Mouse (Mus musculus): ENCODE results near the gene Nrxn1. TPM values are rescaled to one million over a fixed set of nuclear protein-coding genes. Genes with fewer than 3 reads are reported as not detected.

Nrxn1 gene
- polyA plus RNA-seq, 1 experiment: 0.56 TPM

GRCm38 (mm10) chr17:90812485-90812884, 280.4 kb downstream of the Nrxn1 start:
- H3K4me1 ChIP-seq (ENCODE audit: control insufficient read depth, insufficient read depth, low read length): no peaks in the 10 kb centered on the region
- DNase-seq: no peak
- 96% methylated on average over 2 of the region's 2 CpGs for WGBS
- no peak overlapping the region for H3K27ac ChIP-seq (ENCODE audit: insufficient read depth, low read depth, low read length)
- H3K4me3 ChIP-seq (ENCODE audit: insufficient read depth, low read depth, low read length): no peak overlapping the region
- no peaks in the 10 kb centered on the region for H3K27me3 ChIP-seq (replicated peaks; ENCODE audit: control insufficient read depth, insufficient read depth, low read length)
- no peaks in the 10 kb centered on the region for H3K36me3 ChIP-seq (ENCODE audit: control insufficient read depth, insufficient read depth, low read length)
- TF ChIP-seq POLR2A (IDR thresholded peaks at IDR 0.05; ENCODE audit: low read depth, low read length): no peak
- no peak for TF ChIP-seq CTCF (conservative IDR thresholded peaks at IDR 0.05; ENCODE audit: insufficient read depth, insufficient read length, low read depth, low read length)

GRCm38 (mm10) chr17:90809197-90810163, 283.4 kb downstream of the Nrxn1 start:
- H3K4me3 ChIP-seq (ENCODE audit: insufficient read depth, low read depth, low read length): no peak overlapping the region
- no peaks in the 10 kb centered on the region for H3K4me1 ChIP-seq (ENCODE audit: control insufficient read depth, insufficient read depth, low read length)
- peak; percentile 67 for DNase-seq
- TF ChIP-seq CTCF (conservative IDR thresholded peaks at IDR 0.05; ENCODE audit: insufficient read depth, insufficient read length, low read depth, low read length) (peak; percentile 38; the same call in 1 of the 2 replicates), POLR2A (IDR thresholded peaks at IDR 0.05; ENCODE audit: low read depth, low read length) (no peak)
- H3K27me3 ChIP-seq (replicated peaks; ENCODE audit: control insufficient read depth, insufficient read depth, low read length): no peaks in the 10 kb centered on the region
- WGBS: 52% methylated on average over 8 of the region's 8 CpGs
- H3K36me3 ChIP-seq (ENCODE audit: control insufficient read depth, insufficient read depth, low read length): no peaks in the 10 kb centered on the region
- no peak overlapping the region for H3K27ac ChIP-seq (ENCODE audit: insufficient read depth, low read depth, low read length)

GRCm38 (mm10) chr17:90808256-90808655, 284.6 kb downstream of the Nrxn1 start:
- TF ChIP-seq POLR2A (IDR thresholded peaks at IDR 0.05; ENCODE audit: low read depth, low read length): no peak
- no peak for TF ChIP-seq CTCF (conservative IDR thresholded peaks at IDR 0.05; ENCODE audit: insufficient read depth, insufficient read length, low read depth, low read length)
- DNase-seq: no peak
- H3K4me1 ChIP-seq (ENCODE audit: control insufficient read depth, insufficient read depth, low read length): no peaks in the 10 kb centered on the region
- 48% methylated on average over 2 of the region's 2 CpGs for WGBS
- H3K27ac ChIP-seq (ENCODE audit: insufficient read depth, low read depth, low read length): no peak overlapping the region
- no peaks in the 10 kb centered on the region for H3K27me3 ChIP-seq (replicated peaks; ENCODE audit: control insufficient read depth, insufficient read depth, low read length)
- H3K4me3 ChIP-seq (ENCODE audit: insufficient read depth, low read depth, low read length): no peak overlapping the region
- no peaks in the 10 kb centered on the region for H3K36me3 ChIP-seq (ENCODE audit: control insufficient read depth, insufficient read depth, low read length)

- TF ChIP-seq POLR2A (IDR thresholded peaks at IDR 0.05; ENCODE audit: low read depth, low read length) (no peak), CTCF (conservative IDR thresholded peaks at IDR 0.05; ENCODE audit: insufficient read depth, insufficient read length, low read depth, low read length) (no peak)
- Histone ChIP-seq H3K36me3 (ENCODE audit: control insufficient read depth, insufficient read depth, low read length) (no peaks in the 10 kb centered on the region), H3K27me3 (replicated peaks; ENCODE audit: control insufficient read depth, insufficient read depth, low read length) (no peaks in the 10 kb centered on the region), H3K27ac (ENCODE audit: insufficient read depth, low read depth, low read length) (no peak overlapping the region), H3K4me1 (ENCODE audit: control insufficient read depth, insufficient read depth, low read length) (no peaks in the 10 kb centered on the region), H3K4me3 (ENCODE audit: insufficient read depth, low read depth, low read length) (no peak overlapping the region)
- DNase-seq: no peak
Measured at GRCm38 (mm10) chr17:90807199-90807598, 285.7 kb downstream of the Nrxn1 start.

GRCm38 (mm10) chr17:90798689-90799088, 294.2 kb downstream of the Nrxn1 start:
- DNase-seq: no peak
- no peaks in the 10 kb centered on the region for H3K27me3 ChIP-seq (replicated peaks; ENCODE audit: control insufficient read depth, insufficient read depth, low read length)
- 87% methylated on average over 2 of the region's 2 CpGs for WGBS
- H3K4me3 ChIP-seq (ENCODE audit: insufficient read depth, low read depth, low read length): no peak overlapping the region
- no peaks in the 10 kb centered on the region for H3K4me1 ChIP-seq (ENCODE audit: control insufficient read depth, insufficient read depth, low read length)
- no peak overlapping the region for H3K27ac ChIP-seq (ENCODE audit: insufficient read depth, low read depth, low read length)
- TF ChIP-seq CTCF (conservative IDR thresholded peaks at IDR 0.05; ENCODE audit: insufficient read depth, insufficient read length, low read depth, low read length): no peak
- TF ChIP-seq POLR2A (IDR thresholded peaks at IDR 0.05; ENCODE audit: low read depth, low read length): no peak
- no peaks in the 10 kb centered on the region for H3K36me3 ChIP-seq (ENCODE audit: control insufficient read depth, insufficient read depth, low read length)

- 83% methylated on average over 2 of the region's 2 CpGs for WGBS
- Histone ChIP-seq H3K4me1 (ENCODE audit: control insufficient read depth, insufficient read depth, low read length) (no peaks in the 10 kb centered on the region), H3K36me3 (ENCODE audit: control insufficient read depth, insufficient read depth, low read length) (no peaks in the 10 kb centered on the region), H3K27ac (ENCODE audit: insufficient read depth, low read depth, low read length) (no peak overlapping the region), H3K4me3 (ENCODE audit: insufficient read depth, low read depth, low read length) (no peak overlapping the region), H3K27me3 (replicated peaks; ENCODE audit: control insufficient read depth, insufficient read depth, low read length) (no peaks in the 10 kb centered on the region)
- DNase-seq: no peak
- TF ChIP-seq POLR2A (IDR thresholded peaks at IDR 0.05; ENCODE audit: low read depth, low read length) (no peak), CTCF (conservative IDR thresholded peaks at IDR 0.05; ENCODE audit: insufficient read depth, insufficient read length, low read depth, low read length) (no peak)
Measured at GRCm38 (mm10) chr17:90797659-90798288, 295.1 kb downstream of the Nrxn1 start.

- TF ChIP-seq POLR2A (IDR thresholded peaks at IDR 0.05; ENCODE audit: low read depth, low read length) (no peak), CTCF (conservative IDR thresholded peaks at IDR 0.05; ENCODE audit: insufficient read depth, insufficient read length, low read depth, low read length) (no peak)
- Histone ChIP-seq H3K4me1 (ENCODE audit: control insufficient read depth, insufficient read depth, low read length) (no peaks in the 10 kb centered on the region), H3K27ac (ENCODE audit: insufficient read depth, low read depth, low read length) (no peak overlapping the region), H3K27me3 (replicated peaks; ENCODE audit: control insufficient read depth, insufficient read depth, low read length) (no peaks in the 10 kb centered on the region), H3K4me3 (ENCODE audit: insufficient read depth, low read depth, low read length) (no peak overlapping the region), H3K36me3 (ENCODE audit: control insufficient read depth, insufficient read depth, low read length) (no peaks in the 10 kb centered on the region)
- 84% methylated on average over 2 of the region's 2 CpGs for whole genome bisulfite sequencing
- DNase-seq: no peak
Measured at GRCm38 (mm10) chr17:90796974-90797373, 295.9 kb downstream of the Nrxn1 start.

All from kidney, adult 2 months (tissue).